ENCODE assay signal across 8 mouse cellular contexts in genomic region chr12:51594030-51594470, GRCm38 (mm10). TPM values are rescaled to one million over a fixed set of nuclear protein-coding genes. Genes with fewer than 3 reads are reported as not detected.
DNase-seq lines count a peak whose midpoint lies in the region; ATAC-seq and TF ChIP-seq lines count a peak whose summit lies in the region.

No protein-coding gene starts in this region.

- H3K4me1 ChIP-seq in spleen, adult 2 months (ENCODE audit: control insufficient read depth, insufficient read depth, insufficient read length) = peaks cover 8% of the 10 kb centered on the region
- H3K4me1 ChIP-seq in limb, embryonic 15.5 days = peaks cover 17% of the 10 kb centered on the region
- peaks cover 6% of the 10 kb centered on the region; the same call in 1 of the 2 replicates for H3K4me1 ChIP-seq in stomach, embryonic 16.5 days (ENCODE audit: control insufficient read depth, insufficient read depth, low read length)

- peak overlapping the region; percentile 21; the same call in 1 of the 2 replicates for H3K9ac ChIP-seq in limb, embryonic 15.5 days
- 0 out of 2 replicates have a peak overlapping the region, but pooled peaks have one; percentile 58 for H3K9ac ChIP-seq in stomach, embryonic 16.5 days (ENCODE audit: low read length)

- H3K4me3 ChIP-seq in spleen, adult 2 months (ENCODE audit: extremely low read depth, insufficient read depth, insufficient read length) = peak overlapping the region; percentile 55
- H3K4me3 ChIP-seq in limb, embryonic 15.5 days = peak overlapping the region; percentile 59
- H3K4me3 ChIP-seq in stomach, embryonic 16.5 days (replicated peaks; ENCODE audit: low read length) = peak overlapping the region; percentile 64

- no peak for TF ChIP-seq POLR2A in spleen, adult 2 months (IDR thresholded peaks at IDR 0.05; ENCODE audit: low read depth, low read length)

- H3K27me3 ChIP-seq in spleen, adult 2 months (ENCODE audit: control insufficient read depth, insufficient read depth, low read length) = peaks cover 18% of the 10 kb centered on the region
- peaks cover 50% of the 10 kb centered on the region for H3K27me3 ChIP-seq in limb, embryonic 15.5 days
- peaks cover 32% of the 10 kb centered on the region for H3K27me3 ChIP-seq in stomach, embryonic 16.5 days (ENCODE audit: control insufficient read depth, insufficient read depth, low read length)

- no peaks in the 10 kb centered on the region for H3K9me3 ChIP-seq in limb, embryonic 15.5 days
- no peaks in the 10 kb centered on the region for H3K9me3 ChIP-seq in stomach, embryonic 16.5 days (replicated peaks; ENCODE audit: control insufficient read depth, low read length)

- DNase-seq in embryo, embryonic 10 days (ENCODE audit: low spot score) = peak; percentile 27
- no peak for DNase-seq in embryo, embryonic 9.5 days (ENCODE audit: extremely low spot score)
- DNase-seq in spleen, adult 2 months (ENCODE audit: low read depth in 1 of 2, low spot score in 2 of 2) = no peak
- no peak for DNase-seq in spleen, postnatal 10 days (ENCODE audit: low spot score in 2 of 2)
- no peak for DNase-seq in cerebellum, adult 9-11 months
- DNase-seq in gastrocnemius, adult 18-20 months (ENCODE audit: low spot score) = no peak

- no peak for TF ChIP-seq CTCF in spleen, adult 2 months (IDR thresholded peaks at IDR 0.05; ENCODE audit: extremely low read depth, insufficient read depth, insufficient read length, insufficient replicate concordance)

- peak overlapping the region; percentile 100 for H3K4me2 ChIP-seq in limb, embryonic 15.5 days
- peak overlapping the region; percentile 94 for H3K4me2 ChIP-seq in stomach, embryonic 16.5 days (ENCODE audit: low read depth, low read length)

- peak overlapping the region; percentile 40; the same call in 1 of the 2 replicates for H3K27ac ChIP-seq in spleen, adult 2 months (ENCODE audit: insufficient read depth, low read length)
- no peak overlapping the region for H3K27ac ChIP-seq in limb, embryonic 15.5 days
- H3K27ac ChIP-seq in stomach, embryonic 16.5 days (ENCODE audit: low read length) = no peak overlapping the region

- H3K36me3 ChIP-seq in spleen, adult 2 months (ENCODE audit: control insufficient read depth, insufficient read depth, low read length) = no peaks in the 10 kb centered on the region
- H3K36me3 ChIP-seq in limb, embryonic 15.5 days = no peaks in the 10 kb centered on the region
- no peaks in the 10 kb centered on the region for H3K36me3 ChIP-seq in stomach, embryonic 16.5 days (ENCODE audit: control insufficient read depth, insufficient read depth, low read length)

- 2% methylated on average over 18 of the region's 18 CpGs for WGBS in spleen, adult 2 months
- WGBS in limb, embryonic 15.5 days = 1% methylated on average over 18 of the region's 18 CpGs
- WGBS in stomach, embryonic 16.5 days = 2% methylated on average over 18 of the region's 18 CpGs

- no peak for ATAC-seq in limb, embryonic 15.5 days (ENCODE audit: insufficient number of reproducible peaks, low FRiP score, low TSS enrichment, low read depth)
- no peak for ATAC-seq in stomach, embryonic 16.5 days (ENCODE audit: insufficient read depth, low FRiP score)

RNA-seq across cellular contexts. Expression of gene Coch, which starts 0.9 kb away (rescaled TPM):
- polyA plus RNA-seq in spleen, adult 2 months (2012; rRNA removed) = 446 and 449 TPM in 2 replicates
- polyA plus RNA-seq in limb, embryonic 15.5 days (2015; fragmentation: Nextera tagmentation; extraction: Ambion mirVana) = 10.2 and 14.5 TPM in 2 replicates
- 2.0 and 4.4 TPM in 2 replicates for polyA plus RNA-seq in stomach, embryonic 16.5 days (2015; fragmentation: Nextera tagmentation; extraction: Ambion mirVana)
- under 1 TPM; 0.14 to 0.24 TPM for total RNA-seq in gastrocnemius, adult 18-20 months (2021)

Comparison
In these comparisons a context has a peak if more than half of its experiments do, and no peak if none do; other contexts are left out.
1. RNA of gene Coch, which starts 0.9 kb away (polyA plus RNA-seq): 446 to 449 TPM in spleen, adult 2 months; 10.2 to 14.5 TPM in limb, embryonic 15.5 days and 2.0 to 4.4 TPM in stomach, embryonic 16.5 days; every median in the first group is over 10 times any median in the second.
2. Peak in every context shown above with its lines, with median percentiles within 50 percentile points of each other: H3K4me3 ChIP-seq.